Mouse (Mus musculus): ENCODE measurements at regions not wholly inside any gene's neighbourhood (a gene's known extent, or its start where the extent isn't known, plus 50 kb on each side); places are given as distances from the start of the nearest gene placed in this dataset. TPM values are rescaled to one million over a fixed set of nuclear protein-coding genes. Genes with fewer than 3 reads are reported as not detected.

- no peak overlapping the region for H3K27ac ChIP-seq
- no peak overlapping the region for H3K9ac ChIP-seq
- no peaks in the 10 kb centered on the region for H3K4me1 ChIP-seq
- no peak for ATAC-seq (ENCODE audit: insufficient number of reproducible peaks, low FRiP score, low TSS enrichment, low read depth)
- no peak overlapping the region for H3K4me3 ChIP-seq
- no peak overlapping the region for H3K4me2 ChIP-seq
- H3K36me3 ChIP-seq: no peaks in the 10 kb centered on the region
- H3K27me3 ChIP-seq: peaks cover 11% of the 10 kb centered on the region; the same call in 1 of the 2 replicates
- WGBS: 55% methylated on average over 3 of the region's 3 CpGs
- no peaks in the 10 kb centered on the region for H3K9me3 ChIP-seq
These were observed 153.2 kb upstream of the Cypt2 start for GRCm38 (mm10) chrX:105346420-105346819.

DNA sequence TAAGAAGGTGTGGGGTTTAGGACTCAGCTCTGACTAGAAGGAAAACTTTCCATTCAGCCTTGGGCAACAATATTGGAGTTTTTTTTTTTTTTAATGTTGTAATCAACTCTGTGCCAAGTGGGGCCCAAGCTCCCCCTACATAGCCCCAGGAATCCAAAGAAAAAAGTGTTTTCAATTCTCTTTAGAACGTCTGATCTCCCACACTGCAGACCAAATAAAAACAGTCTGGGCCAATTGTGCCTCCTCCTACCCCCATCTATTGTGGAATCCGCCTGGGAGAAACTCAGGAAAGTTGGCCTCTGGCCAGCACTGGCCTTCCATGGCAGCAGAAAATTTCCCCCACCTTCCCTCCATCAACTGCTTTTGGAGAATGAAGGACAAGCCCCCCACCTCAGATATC, 133.3 kb upstream of the Cypt2 start:
- H3K27me3 ChIP-seq: no peaks in the 10 kb centered on the region; the same call in 1 of the 2 replicates
- H3K9me3 ChIP-seq: no peaks in the 10 kb centered on the region
- no peak overlapping the region for H3K4me2 ChIP-seq
- H3K27ac ChIP-seq: no peak overlapping the region
- no peaks in the 10 kb centered on the region for H3K36me3 ChIP-seq
- no peak overlapping the region for H3K4me3 ChIP-seq
- ATAC-seq (ENCODE audit: insufficient number of reproducible peaks, low FRiP score, low TSS enrichment, low read depth): no peak
- WGBS: 28% methylated on average over 2 of the region's 2 CpGs
- H3K9ac ChIP-seq: no peak overlapping the region
- no peaks in the 10 kb centered on the region for H3K4me1 ChIP-seq

DNA sequence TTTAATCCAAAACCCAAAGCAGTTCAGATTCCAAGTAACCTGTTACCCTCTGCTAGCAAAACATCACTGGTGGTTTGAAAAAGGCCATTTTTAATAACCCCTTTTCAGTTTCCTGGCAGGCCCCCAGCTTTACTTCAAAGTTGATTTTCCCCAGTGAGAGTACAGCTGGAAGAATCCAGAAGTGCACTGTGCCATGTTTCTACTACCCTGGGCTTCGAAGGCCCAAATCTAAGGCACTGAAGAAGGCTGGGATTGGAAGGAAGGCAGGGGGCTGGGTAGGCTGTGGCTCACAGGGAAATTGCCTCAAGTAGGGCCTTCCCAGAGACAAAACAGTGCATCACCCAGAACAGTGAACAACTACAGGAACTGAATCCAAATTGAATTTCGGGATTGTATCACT, 131.6 kb upstream of the Cypt2 start:
- no peak overlapping the region for H3K4me3 ChIP-seq
- no peaks in the 10 kb centered on the region for H3K9me3 ChIP-seq
- H3K4me1 ChIP-seq: no peaks in the 10 kb centered on the region
- no peak overlapping the region for H3K9ac ChIP-seq
- no peak overlapping the region for H3K4me2 ChIP-seq
- 64% methylated on average over 2 of the region's 2 CpGs for WGBS
- no peak overlapping the region for H3K27ac ChIP-seq
- H3K27me3 ChIP-seq: peaks cover 4% of the 10 kb centered on the region; the same call in 1 of the 2 replicates
- no peak for ATAC-seq (ENCODE audit: insufficient number of reproducible peaks, low FRiP score, low TSS enrichment, low read depth)
- no peaks in the 10 kb centered on the region for H3K36me3 ChIP-seq

- H3K4me1 ChIP-seq: no peaks in the 10 kb centered on the region
- WGBS: 64% methylated on average over 1 of the region's 1 CpGs
- no peak for ATAC-seq (ENCODE audit: insufficient number of reproducible peaks, low FRiP score, low TSS enrichment, low read depth)
- H3K4me3 ChIP-seq: no peak overlapping the region
- no peak overlapping the region for H3K27ac ChIP-seq
- no peak overlapping the region for H3K9ac ChIP-seq
- no peaks in the 10 kb centered on the region for H3K9me3 ChIP-seq
- H3K4me2 ChIP-seq: no peak overlapping the region
- H3K36me3 ChIP-seq: no peaks in the 10 kb centered on the region
- peaks cover 18% of the 10 kb centered on the region for H3K27me3 ChIP-seq
These were observed 109.1 kb upstream of the Cypt2 start for GRCm38 (mm10) chrX:105390506-105390905.

- H3K27me3 ChIP-seq: peaks cover 18% of the 10 kb centered on the region
- no peak overlapping the region for H3K27ac ChIP-seq
- no peaks in the 10 kb centered on the region for H3K4me1 ChIP-seq
- ATAC-seq (ENCODE audit: insufficient number of reproducible peaks, low FRiP score, low TSS enrichment, low read depth): no peak
- H3K9me3 ChIP-seq: no peaks in the 10 kb centered on the region
- H3K9ac ChIP-seq: no peak overlapping the region
- H3K4me2 ChIP-seq: no peak overlapping the region
- H3K4me3 ChIP-seq: no peak overlapping the region
- H3K36me3 ChIP-seq: no peaks in the 10 kb centered on the region
These were observed 108.5 kb upstream of the Cypt2 start for GRCm38 (mm10) chrX:105391029-105391428.

DNA sequence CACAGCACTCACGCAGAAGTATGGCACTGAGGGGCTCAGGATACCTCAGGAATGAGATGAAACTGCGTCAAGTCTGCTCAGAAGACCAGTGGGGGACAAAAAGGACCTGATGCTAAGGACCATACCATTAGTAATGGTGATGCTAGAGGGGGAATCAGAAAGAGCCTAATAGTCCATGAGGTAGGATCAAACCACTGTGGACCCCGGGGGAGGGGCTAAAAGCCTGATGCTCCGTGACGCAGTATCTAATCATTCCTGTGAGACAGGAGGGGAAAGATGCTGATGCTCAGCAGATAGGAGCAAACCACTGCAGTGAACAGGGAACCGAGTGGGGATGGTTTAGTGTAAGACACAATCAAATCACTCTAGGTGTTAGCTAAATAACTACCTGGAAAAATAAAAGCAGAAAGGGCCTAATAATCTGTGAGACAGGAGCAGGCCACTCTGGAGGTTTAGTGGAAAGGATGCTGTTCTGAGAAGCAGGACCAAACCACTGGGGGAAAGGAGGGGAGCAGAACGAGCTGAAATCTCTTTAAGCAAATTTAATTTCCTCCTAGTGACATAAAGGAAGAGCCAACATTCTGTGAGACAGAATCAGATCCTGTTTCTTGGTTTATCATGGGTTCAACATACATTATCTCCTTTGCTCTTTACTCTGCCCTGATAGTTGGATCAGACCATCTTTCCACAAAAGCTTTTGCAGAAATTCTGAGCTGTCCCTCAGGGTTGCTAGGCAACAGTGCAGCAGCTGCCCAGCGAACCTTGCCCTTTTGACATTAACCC, 107.7 kb upstream of the Cypt2 start:
- Histone ChIP-seq H3K27me3 (peaks cover 18% of the 10 kb centered on the region), H3K9me3 (no peaks in the 10 kb centered on the region), H3K9ac (no peak overlapping the region), H3K4me3 (no peak overlapping the region), H3K27ac (no peak overlapping the region), H3K36me3 (no peaks in the 10 kb centered on the region), H3K4me2 (no peak overlapping the region), H3K4me1 (no peaks in the 10 kb centered on the region)
- no peak for ATAC-seq (ENCODE audit: insufficient number of reproducible peaks, low FRiP score, low TSS enrichment, low read depth)
- WGBS: 38% methylated on average over 8 of the region's 8 CpGs

GRCm38 (mm10) chrX:105393259-105393658, 106.3 kb upstream of the Cypt2 start:
- Histone ChIP-seq H3K4me3 (no peak overlapping the region), H3K9me3 (no peaks in the 10 kb centered on the region), H3K36me3 (no peaks in the 10 kb centered on the region), H3K9ac (no peak overlapping the region), H3K27ac (no peak overlapping the region), H3K27me3 (peaks cover 18% of the 10 kb centered on the region), H3K4me2 (no peak overlapping the region), H3K4me1 (no peaks in the 10 kb centered on the region)
- no peak for ATAC-seq (ENCODE audit: insufficient number of reproducible peaks, low FRiP score, low TSS enrichment, low read depth)
- 45% methylated on average over 11 of the region's 11 CpGs for WGBS

DNA sequence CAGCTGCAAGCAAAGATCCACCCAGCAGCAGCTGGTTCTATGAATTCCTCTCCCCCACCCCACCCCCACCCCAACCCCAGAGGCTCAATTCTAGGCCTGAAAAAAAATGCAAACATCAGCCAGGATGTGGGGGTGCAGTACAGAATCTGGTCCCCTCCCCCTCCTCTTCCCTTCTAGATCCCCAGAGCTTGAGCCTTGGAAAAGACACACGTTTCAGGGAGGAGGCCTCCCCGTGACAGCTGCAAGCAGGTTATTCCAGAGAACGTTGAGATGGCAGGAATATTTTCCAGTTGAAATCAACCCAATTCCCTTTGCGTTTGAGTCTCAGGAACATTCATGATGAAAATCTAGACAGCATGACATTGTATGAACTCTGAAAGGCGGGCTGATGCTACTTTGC, 86.2 kb upstream of the Cypt2 start:
- Histone ChIP-seq H3K27me3 (peaks cover 6% of the 10 kb centered on the region; the same call in 1 of the 2 replicates), H3K4me1 (no peaks in the 10 kb centered on the region), H3K4me3 (no peak overlapping the region), H3K27ac (no peak overlapping the region), H3K4me2 (no peak overlapping the region), H3K9ac (no peak overlapping the region), H3K36me3 (no peaks in the 10 kb centered on the region), H3K9me3 (no peaks in the 10 kb centered on the region)
- WGBS: 45% methylated on average over 5 of the region's 5 CpGs
- no peak for ATAC-seq (ENCODE audit: insufficient number of reproducible peaks, low FRiP score, low TSS enrichment, low read depth)

DNA sequence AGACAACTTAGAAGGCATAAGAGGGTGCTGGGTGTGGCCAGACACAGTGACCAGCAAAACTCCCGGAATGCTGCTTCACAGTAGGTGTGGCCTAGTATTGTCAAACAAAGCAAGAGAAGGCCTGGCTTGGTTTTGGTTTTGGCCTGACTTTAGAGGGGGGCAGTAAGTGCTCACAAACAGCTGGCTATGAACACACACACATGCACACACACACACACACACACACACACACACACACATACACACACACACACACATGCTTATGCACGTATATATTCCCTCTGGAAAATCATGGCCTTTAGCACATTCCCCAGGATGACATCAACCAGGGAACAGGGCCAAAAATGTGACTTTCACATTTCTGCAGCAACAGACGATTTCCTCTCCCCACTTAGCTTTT, 78.6 kb upstream of the Cypt2 start:
- no peaks in the 10 kb centered on the region for H3K27me3 ChIP-seq
- ATAC-seq (ENCODE audit: insufficient number of reproducible peaks, low FRiP score, low TSS enrichment, low read depth): peak; percentile 40; the same call in 1 of the 2 replicates
- WGBS: 27% methylated on average over 3 of the region's 3 CpGs
- no peaks in the 10 kb centered on the region for H3K36me3 ChIP-seq
- no peak overlapping the region for H3K9ac ChIP-seq
- no peak overlapping the region for H3K4me2 ChIP-seq
- H3K9me3 ChIP-seq: no peaks in the 10 kb centered on the region
- 0 out of 2 replicates have a peak overlapping the region, but pooled peaks have one; percentile 50 for H3K27ac ChIP-seq
- H3K4me1 ChIP-seq: no peaks in the 10 kb centered on the region
- no peak overlapping the region for H3K4me3 ChIP-seq

MicroRNAs in the stretch of these regions (microRNA counts, 519-probe panel; counts per million panel counts)
- microRNA mmu-miR-325: not detected

Small RNAs in the stretch of these regions (microRNA-seq; reads per million reads assigned to microRNA genes)
- gene Mir325: 14.7 reads per million, percentile 30 among the genes with 10 or more reads in this experiment
